22 mouse cellular contexts compared by ENCODE assay signal in genomic region chr2:93412101-93412500, GRCm38 (mm10). TPM values are rescaled to one million over a fixed set of nuclear protein-coding genes. Genes with fewer than 3 reads are reported as not detected.
A peak's percentile ranks its signal among the peaks of the same experiment; 100 is the strongest.
DNase-seq lines count a peak whose midpoint lies in the region; ATAC-seq lines count a peak whose summit lies in the region.
"Had no signal": no experiment of that assay in that cellular context is flagged by ENCODE, and none has a peak within 500 bp of the region (broad histone marks: within the 10 kb centered on the region; RNA-seq: fewer than 3 reads in every experiment).

No protein-coding gene starts in this region.

- H3K4me2 ChIP-seq in kidney, embryonic 16.5 days (replicated peaks; ENCODE audit: low read depth, low read length) = no peak overlapping the region
- H3K4me2 ChIP-seq in intestine, embryonic 14.5 days (ENCODE audit: low read length) = no peak overlapping the region
- H3K4me2 ChIP-seq: embryonic facial prominence, embryonic 15.5 days; heart, embryonic 13.5 days; hindbrain, embryonic 15.5 days; limb, embryonic 15.5 days; midbrain, embryonic 12.5 days; stomach, embryonic 15.5 days had no signal

- peak overlapping the region; percentile 48 for H3K27ac ChIP-seq in kidney, embryonic 16.5 days (ENCODE audit: low read length)
- no peak overlapping the region; the same call in 1 of the 2 replicates for H3K27ac ChIP-seq in intestine, embryonic 14.5 days (ENCODE audit: low read depth)
- H3K27ac ChIP-seq: embryonic facial prominence, embryonic 15.5 days; forebrain, embryonic 10.5 days; heart, embryonic 13.5 days; hindbrain, embryonic 15.5 days; limb, embryonic 15.5 days; midbrain, embryonic 12.5 days; stomach, embryonic 15.5 days had no signal

- H3K9ac ChIP-seq in kidney, embryonic 16.5 days (replicated peaks; ENCODE audit: low read length) = no peak overlapping the region
- H3K9ac ChIP-seq in intestine, embryonic 14.5 days (ENCODE audit: low read length) = no peak overlapping the region
- H3K9ac ChIP-seq: embryonic facial prominence, embryonic 15.5 days; heart, embryonic 13.5 days; hindbrain, embryonic 15.5 days; limb, embryonic 15.5 days; midbrain, embryonic 12.5 days; stomach, embryonic 15.5 days had no signal

- H3K36me3 ChIP-seq in kidney, embryonic 16.5 days (ENCODE audit: insufficient read depth, low read length) = no peaks in the 10 kb centered on the region
- no peaks in the 10 kb centered on the region for H3K36me3 ChIP-seq in intestine, embryonic 14.5 days (ENCODE audit: control insufficient read depth, insufficient read depth, low read length)
- H3K36me3 ChIP-seq: embryonic facial prominence, embryonic 15.5 days; forebrain, embryonic 10.5 days; G1E; heart, embryonic 13.5 days; hindbrain, embryonic 15.5 days; limb, embryonic 15.5 days; midbrain, embryonic 12.5 days; stomach, embryonic 15.5 days had no signal

- ATAC-seq in kidney, embryonic 16.5 days (ENCODE audit: low FRiP score, low TSS enrichment) = 0 out of 2 replicates have a peak, but pooled peaks have one; percentile 11
- peak; percentile 64 for ATAC-seq in intestine, embryonic 14.5 days (replicated peaks; ENCODE audit: low FRiP score, low TSS enrichment, low read depth)
- ATAC-seq: activated CD4-positive, CD25-positive, alpha-beta regulatory T cell, adult 4 months had no signal

- H3K4me1 ChIP-seq in kidney, embryonic 16.5 days (ENCODE audit: insufficient read depth, low read length) = peaks cover 28% of the 10 kb centered on the region
- H3K4me1 ChIP-seq in intestine, embryonic 14.5 days (replicated peaks; ENCODE audit: control insufficient read depth, insufficient read depth, low read length) = peaks cover 18% of the 10 kb centered on the region; the same call in 1 of the 2 replicates
- H3K4me1 ChIP-seq: embryonic facial prominence, embryonic 15.5 days had no signal

- no peaks in the 10 kb centered on the region for H3K9me3 ChIP-seq in kidney, embryonic 16.5 days (ENCODE audit: low read length)
- no peaks in the 10 kb centered on the region for H3K9me3 ChIP-seq in intestine, embryonic 14.5 days (ENCODE audit: control insufficient read depth, low read length)
- H3K9me3 ChIP-seq: embryonic facial prominence, embryonic 15.5 days; forebrain, embryonic 10.5 days; G1E; heart, embryonic 13.5 days; hindbrain, embryonic 15.5 days; limb, embryonic 15.5 days; midbrain, embryonic 12.5 days; stomach, embryonic 15.5 days had no signal

- H3K4me3 ChIP-seq in kidney, embryonic 16.5 days (ENCODE audit: low read length) = no peak overlapping the region
- no peak overlapping the region for H3K4me3 ChIP-seq in intestine, embryonic 14.5 days (ENCODE audit: low read depth, low read length)
- H3K4me3 ChIP-seq: embryonic facial prominence, embryonic 15.5 days; forebrain, embryonic 10.5 days; heart, embryonic 13.5 days; hindbrain, embryonic 15.5 days; limb, embryonic 15.5 days; midbrain, embryonic 12.5 days; stomach, embryonic 15.5 days had no signal

- WGBS in kidney, embryonic 16.5 days = 36% methylated on average over 4 of the region's 4 CpGs
- 41% methylated on average over 4 of the region's 4 CpGs for WGBS in intestine, embryonic 14.5 days

- H3K27me3 ChIP-seq in kidney, embryonic 16.5 days (ENCODE audit: insufficient read depth, low read length) = no peaks in the 10 kb centered on the region
- H3K27me3 ChIP-seq in intestine, embryonic 14.5 days (replicated peaks; ENCODE audit: control insufficient read depth, insufficient read depth, low read length) = no peaks in the 10 kb centered on the region
- H3K27me3 ChIP-seq: embryonic facial prominence, embryonic 15.5 days; hindbrain, embryonic 15.5 days; stomach, embryonic 15.5 days had no signal

- no peak for DNase-seq in kidney, adult 8-10 months
- peak; percentile 22 for DNase-seq in thymus, postnatal 14 days
- DNase-seq in thymus, postnatal 36 days = no peak
- no peak for DNase-seq in intestine, embryonic 14.5 days (ENCODE audit: low spot score)
- DNase-seq in yolk sac, embryonic 10.5 days (ENCODE audit: low spot score) = peak; percentile 74
- DNase-seq in embryo, embryonic 10.5 days (ENCODE audit: low spot score) = no peak
- DNase-seq: adrenal gland, postnatal 14 days; cerebellum, adult 9-11 months; gastrocnemius, postnatal 14 days; heart, adult 18-20 months; retina, postnatal 1 day; thymus, adult 18-20 months had no signal

RNA-seq across cellular contexts. Expression of gene Cd82, which starts 50.8 kb away (rescaled TPM):
- 64.1 and 71.8 TPM in 2 replicates for polyA plus RNA-seq in kidney, embryonic 16.5 days (2015; fragmentation: Nextera tagmentation; extraction: Ambion mirVana)
- 41.3 and 43.4 TPM in 2 replicates for polyA plus RNA-seq in intestine, embryonic 14.5 days (2014; fragmentation: Nextera tagmentation; extraction: Ambion mirVana)

Comparison
In these comparisons a context has a peak if more than half of its experiments do, and no peak if none do; other contexts are left out.
1. DNase-seq: peak in thymus, postnatal 14 days (single experiment) and yolk sac, embryonic 10.5 days (single experiment); none in kidney, adult 8-10 months (0 of 2), thymus, postnatal 36 days (0 of 2), intestine, embryonic 14.5 days (single experiment) and embryo, embryonic 10.5 days (single experiment).